Mouse (Mus musculus): ENCODE measurements at regions not wholly inside any gene's neighbourhood (a gene's known extent, or its start where the extent isn't known, plus 50 kb on each side); places are given as distances from the start of the nearest gene placed in this dataset.

- DNase-seq (ENCODE audit: low spot score in 2 of 2), result no peak
Observed at GRCm38 (mm10) chr10:124945257-124945656, 444.0 kb downstream of the Slc16a7 start.

GRCm38 (mm10) chr10:124942214-124942613 is 447.1 kb downstream of the Slc16a7 start:
- no peak for DNase-seq (ENCODE audit: low spot score in 2 of 2)

- DNase-seq (ENCODE audit: low spot score in 2 of 2), result no peak
Observed at GRCm38 (mm10) chr10:124927218-124927617, 462.0 kb downstream of the Slc16a7 start.

- DNase-seq (ENCODE audit: low spot score in 2 of 2), result peak; percentile 15 to 18
Observed at GRCm38 (mm10) chr10:124900044-124900443, 489.2 kb downstream of the Slc16a7 start.

- no peak for DNase-seq (ENCODE audit: low spot score in 2 of 2)
Observed at GRCm38 (mm10) chr10:124878525-124878924, 510.7 kb downstream of the Slc16a7 start.

- DNase-seq (ENCODE audit: low spot score in 2 of 2), result no peak
Observed at GRCm38 (mm10) chr10:124877706-124878105, 511.6 kb downstream of the Slc16a7 start.

- no peak for DNase-seq (ENCODE audit: low spot score in 2 of 2)
Observed at GRCm38 (mm10) chr10:124872211-124872610, 517.1 kb downstream of the Slc16a7 start.

- no peak for DNase-seq (ENCODE audit: low spot score in 2 of 2)
Observed at GRCm38 (mm10) chr10:124842546-124843113, 546.6 kb downstream of the Slc16a7 start.

- DNase-seq (ENCODE audit: low spot score in 2 of 2), result no peak
Observed at GRCm38 (mm10) chr10:124833930-124834329, 555.3 kb downstream of the Slc16a7 start.

- no peak for DNase-seq (ENCODE audit: low spot score in 2 of 2)
Observed at GRCm38 (mm10) chr10:124803997-124804614, 585.2 kb downstream of the Slc16a7 start.

All from right cerebral cortex, postnatal 36 days (tissue).